In genomic region chr5:122372192-122372769, GRCm38 (mm10) we compare ENCODE assay signal across 8 mouse cellular contexts. TPM values are rescaled to one million over a fixed set of nuclear protein-coding genes. Genes with fewer than 3 reads are reported as not detected.
DNase-seq lines count a peak whose midpoint lies in the region; ATAC-seq lines count a peak whose summit lies in the region.

Fam216a (minus strand) TSS chr5:122372364.

- WGBS in heart, embryonic 10.5 days, result under 1% methylated on average over 53 of the region's 53 CpGs
- under 1% methylated on average over 53 of the region's 53 CpGs for WGBS in kidney, embryonic 15.5 days

- no peaks in the 10 kb centered on the region for H3K9me3 ChIP-seq in heart, embryonic 10.5 days
- no peaks in the 10 kb centered on the region for H3K9me3 ChIP-seq in kidney, embryonic 15.5 days (replicated peaks)

- no peaks in the 10 kb centered on the region for H3K27me3 ChIP-seq in heart, embryonic 10.5 days (ENCODE audit: insufficient read depth, poor library complexity, severe bottlenecking)
- no peaks in the 10 kb centered on the region for H3K27me3 ChIP-seq in kidney, embryonic 15.5 days

- H3K4me2 ChIP-seq in kidney, embryonic 15.5 days, result peak within 1 kb of the TSS; percentile 77

- peak; percentile 94 to 96 for DNase-seq in B cell, adult 2 months
- DNase-seq in brain, adult 2 months (ENCODE audit: low read depth, low spot score), result peak; percentile 100
- peak; percentile 100 for DNase-seq in heart, embryonic 10.5 days (ENCODE audit: low spot score)
- DNase-seq in liver, result peak; percentile 99
- DNase-seq in spleen, postnatal 4 days (ENCODE audit: low spot score in 2 of 2), result peak; percentile 99

- H3K4me1 ChIP-seq in heart, embryonic 10.5 days, result peaks cover 17% of the 10 kb centered on the region
- H3K4me1 ChIP-seq in kidney, embryonic 15.5 days, result peaks cover 11% of the 10 kb centered on the region

- peak within 1 kb of the TSS; percentile 87 for H3K9ac ChIP-seq in kidney, embryonic 15.5 days

- peak; percentile 93 for ATAC-seq in erythroblast, adult 5-6 weeks (replicated peaks; ENCODE audit: low FRiP score, poor library complexity, severe bottlenecking)
- peak; percentile 94 for ATAC-seq in kidney, embryonic 15.5 days (replicated peaks; ENCODE audit: low FRiP score)
- peak; percentile 98 for ATAC-seq in monocyte, adult 5-6 weeks (replicated peaks; ENCODE audit: insufficient number of reproducible peaks, low FRiP score, low TSS enrichment, poor library complexity, severe bottlenecking)

- peak within 1 kb of the TSS; percentile 92 for H3K4me3 ChIP-seq in heart, embryonic 10.5 days
- peak within 1 kb of the TSS; percentile 78 for H3K4me3 ChIP-seq in kidney, embryonic 15.5 days (replicated peaks)

- H3K27ac ChIP-seq in heart, embryonic 10.5 days, result peak within 1 kb of the TSS; percentile 94
- peak within 1 kb of the TSS; percentile 98 for H3K27ac ChIP-seq in kidney, embryonic 15.5 days

- H3K36me3 ChIP-seq in heart, embryonic 10.5 days, result peaks cover 53% of the 10 kb centered on the region
- H3K36me3 ChIP-seq in kidney, embryonic 15.5 days, result peaks cover 53% of the 10 kb centered on the region

RNA-seq across cellular contexts. Expression of gene Fam216a, which starts in this region (rescaled TPM):
- 6.5 and 9.0 TPM in 2 replicates for total RNA-seq in erythroblast, adult 5-6 weeks (2015; ENCODE audit: low replicate concordance)
- 5.9 and 6.4 TPM in 2 replicates for total RNA-seq in erythroblast, adult 5-6 weeks (2017; ENCODE audit: low replicate concordance)
- 69.5 and 80.8 TPM in 2 replicates for polyA plus RNA-seq in heart, embryonic 10.5 days (2016; fragmentation: Nextera tagmentation; extraction: Ambion mirVana)
- polyA plus RNA-seq in kidney, embryonic 15.5 days (2015; fragmentation: Nextera tagmentation; extraction: Ambion mirVana), result 57.6 and 63.6 TPM in 2 replicates
- 2.2 to 7.9 TPM (median 5.5 TPM) in 3 replicates for total RNA-seq in monocyte, adult 5-6 weeks (2017)

Comparison
In these comparisons a context has a peak if more than half of its experiments do, and no peak if none do; other contexts are left out.
1. Peak in every context shown above with its lines: DNase-seq, ATAC-seq, H3K4me3 ChIP-seq and H3K27ac ChIP-seq.